Mouse (Mus musculus): ENCODE results near the gene Phrf1. TPM values are rescaled to one million over a fixed set of nuclear protein-coding genes. Genes with fewer than 3 reads are reported as not detected.

Gene Phrf1
- polyA plus RNA-seq, 1 experiment from 2014 or later, result 114 TPM

DNA sequence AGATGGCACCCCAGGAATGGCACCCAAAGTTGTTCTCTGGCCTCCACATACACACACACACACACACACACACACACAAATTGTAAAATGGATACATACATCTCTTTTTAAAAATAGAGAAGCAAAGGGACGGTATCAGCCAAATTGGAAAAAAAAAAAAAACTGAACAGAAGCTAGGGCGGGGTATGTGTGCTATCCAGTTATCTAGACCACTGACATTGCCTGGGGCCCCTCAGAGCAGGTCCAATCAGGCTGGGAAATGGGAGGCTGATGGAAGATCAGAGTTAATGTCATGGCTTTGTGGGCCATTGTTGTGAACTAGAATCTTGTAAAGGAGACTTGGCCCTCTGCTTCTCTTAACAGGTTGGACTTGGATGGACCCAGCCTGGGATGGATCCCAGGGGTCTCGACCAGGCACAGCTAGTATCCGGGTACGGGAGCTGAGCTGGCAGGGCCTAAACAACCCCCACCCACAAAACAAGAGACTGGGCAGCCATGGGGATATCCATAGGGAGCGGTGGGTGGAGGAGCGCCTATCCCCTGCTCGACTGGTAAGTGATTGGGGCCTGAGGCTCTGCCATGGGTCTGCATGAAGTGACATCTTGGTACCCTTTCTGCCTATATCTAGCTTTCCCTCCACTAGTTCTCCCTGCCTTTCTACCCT lies 31.8 kb upstream of the Phrf1 start:
- Histone ChIP-seq H3K36me3 (peaks cover 19% of the 10 kb centered on the region), H3K27me3 (ENCODE audit: low read depth, poor library complexity, severe bottlenecking) (no peaks in the 10 kb centered on the region), H3K4me3 (no peak overlapping the region), H3K4me1 (peaks cover 39% of the 10 kb centered on the region), H3K27ac (replicated peaks) (no peak overlapping the region), H3K9me3 (replicated peaks) (no peaks in the 10 kb centered on the region)
- no peak for DNase-seq (ENCODE audit: low spot score)
- WGBS, result 95% methylated on average over 8 of the region's 8 CpGs

DNA sequence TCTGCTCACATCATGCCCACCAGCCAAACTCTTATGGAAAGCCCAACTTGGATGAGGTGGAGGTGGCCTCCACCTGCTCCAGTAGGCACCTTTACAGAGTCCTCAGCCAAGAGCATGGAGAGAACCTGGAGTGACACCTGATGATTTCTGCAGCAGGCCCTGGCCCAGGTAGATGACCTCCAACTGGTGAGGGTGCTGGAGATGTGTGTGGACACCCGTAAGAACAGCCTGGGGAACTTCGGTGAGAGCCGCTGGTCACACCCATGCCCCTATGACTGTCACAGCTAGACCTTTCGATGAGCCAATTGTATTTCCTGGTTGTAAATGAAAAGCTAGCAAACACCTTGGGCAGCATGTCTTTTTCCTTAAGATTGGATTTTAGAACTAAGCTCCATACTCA lies 30.5 kb upstream of the Phrf1 start:
- Histone ChIP-seq H3K36me3 (peaks cover 11% of the 10 kb centered on the region; the same call in 1 of the 2 replicates), H3K27me3 (ENCODE audit: low read depth, poor library complexity, severe bottlenecking) (no peaks in the 10 kb centered on the region), H3K9me3 (replicated peaks) (no peaks in the 10 kb centered on the region), H3K27ac (replicated peaks) (no peak overlapping the region), H3K4me1 (peaks cover 26% of the 10 kb centered on the region), H3K4me3 (no peak overlapping the region)
- 94% methylated on average over 4 of the region's 4 CpGs for WGBS
- DNase-seq (ENCODE audit: low spot score), result no peak

DNA sequence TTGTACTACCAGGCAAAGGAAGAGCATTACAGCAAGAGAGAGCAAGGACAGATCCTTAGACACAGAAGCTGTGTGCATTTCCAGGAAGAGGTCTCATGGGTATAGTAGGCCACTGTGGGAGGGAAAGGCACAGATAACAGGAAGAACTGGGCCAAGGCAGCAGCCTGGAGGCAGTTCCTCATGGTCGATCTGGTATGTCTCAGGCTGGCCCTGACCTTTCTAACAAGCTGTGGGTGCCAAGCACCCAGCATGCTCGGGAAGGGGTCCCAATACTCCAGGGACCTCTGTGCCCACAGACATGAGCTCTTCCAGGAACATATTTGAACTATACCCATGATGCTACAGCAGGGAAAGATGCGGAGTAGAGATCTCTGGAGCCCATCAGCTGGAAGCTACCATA lies 24.0 kb upstream of the Phrf1 start:
- WGBS, result 81% methylated on average over 3 of the region's 3 CpGs

DNA sequence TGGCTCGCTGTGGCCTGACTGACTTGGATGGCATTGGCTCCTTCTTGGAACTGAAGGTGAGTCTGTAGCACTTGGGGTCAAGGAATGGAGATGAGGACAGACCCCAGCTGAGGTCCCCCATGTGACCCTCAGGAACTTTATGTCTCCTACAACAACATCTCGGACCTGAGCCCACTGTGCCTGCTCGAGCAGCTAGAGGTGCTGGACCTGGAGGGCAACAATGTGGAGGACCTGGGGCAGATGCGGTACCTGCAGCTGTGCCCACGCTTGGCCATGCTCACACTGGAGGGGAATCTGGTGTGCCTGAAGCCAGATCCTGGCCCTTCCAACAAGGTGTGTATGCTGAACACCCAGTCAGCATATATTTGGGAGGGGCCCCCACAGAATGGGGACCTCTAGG lies 23.1 kb upstream of the Phrf1 start:
- WGBS, result 92% methylated on average over 5 of the region's 5 CpGs
- Histone ChIP-seq H3K27me3 (ENCODE audit: low read depth, poor library complexity, severe bottlenecking) (no peaks in the 10 kb centered on the region), H3K36me3 (no peaks in the 10 kb centered on the region), H3K27ac (replicated peaks) (no peak overlapping the region), H3K4me1 (0 out of 2 replicates have a peak, but pooled peaks cover 2% of the 10 kb centered on the region), H3K9me3 (replicated peaks) (no peaks in the 10 kb centered on the region), H3K4me3 (no peak overlapping the region)
- DNase-seq (ENCODE audit: low spot score), result no peak

More for the DNA sequence above, 24.0 kb upstream of the Phrf1 start:
- no peak for DNase-seq (ENCODE audit: low spot score)
- no peaks in the 10 kb centered on the region for H3K9me3 ChIP-seq (replicated peaks)
- H3K27me3 ChIP-seq (ENCODE audit: low read depth, poor library complexity, severe bottlenecking), result no peaks in the 10 kb centered on the region
- 0 out of 2 replicates have a peak, but pooled peaks cover 3% of the 10 kb centered on the region for H3K36me3 ChIP-seq
- H3K27ac ChIP-seq (replicated peaks), result no peak overlapping the region
- no peaks in the 10 kb centered on the region for H3K4me1 ChIP-seq
- no peak overlapping the region for H3K4me3 ChIP-seq

DNA sequence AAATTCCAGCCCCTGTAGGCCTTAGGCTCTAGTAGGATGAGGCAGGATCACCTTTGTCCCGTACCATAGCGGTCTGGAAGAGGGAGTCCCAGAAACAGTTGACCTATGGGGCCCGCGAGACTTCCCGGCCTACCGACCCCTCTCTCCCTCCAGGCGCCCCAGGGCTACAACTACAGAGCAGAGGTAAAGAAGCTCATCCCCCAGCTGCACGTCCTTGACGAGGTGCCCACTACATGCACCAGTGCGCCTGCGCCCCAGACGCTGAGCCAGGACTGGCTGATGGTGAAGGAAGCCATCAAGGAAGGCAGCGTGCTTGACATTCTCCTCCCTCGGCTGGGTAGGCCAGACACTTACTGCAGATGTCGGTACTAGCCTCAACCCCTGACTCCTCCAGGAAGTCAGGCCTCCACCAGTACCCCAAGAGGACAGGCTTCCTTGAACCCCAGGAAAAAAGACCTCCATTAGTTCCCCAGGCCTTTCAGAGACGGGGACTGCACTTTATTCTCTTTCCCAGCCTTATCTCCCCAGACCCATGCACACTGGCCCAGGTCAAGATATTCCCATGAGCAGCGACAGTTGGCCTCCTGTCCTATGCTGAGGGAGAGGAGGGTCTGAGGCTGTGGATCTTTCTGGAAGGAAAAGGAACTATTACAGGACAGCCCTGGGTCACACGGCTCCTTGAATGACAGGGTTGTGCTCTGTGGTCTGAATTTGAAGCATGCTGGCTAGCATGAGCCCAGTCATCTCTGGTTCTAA lies 22.2 kb upstream of the Phrf1 start:
- Histone ChIP-seq H3K4me3 (no peak overlapping the region), H3K27me3 (ENCODE audit: low read depth, poor library complexity, severe bottlenecking) (no peaks in the 10 kb centered on the region), H3K9me3 (replicated peaks) (no peaks in the 10 kb centered on the region), H3K27ac (replicated peaks) (no peak overlapping the region), H3K4me1 (peaks cover 10% of the 10 kb centered on the region; the same call in 1 of the 2 replicates), H3K36me3 (no peaks in the 10 kb centered on the region)
- DNase-seq (ENCODE audit: low spot score), result no peak
- 91% methylated on average over 18 of the region's 18 CpGs for WGBS

GRCm38 (mm10) chr7:141209526-141209925 lies 19.1 kb upstream of the Phrf1 start:
- peaks cover 29% of the 10 kb centered on the region for H3K4me1 ChIP-seq
- WGBS, result 76% methylated on average over 3 of the region's 3 CpGs
- H3K4me3 ChIP-seq, result no peak overlapping the region
- DNase-seq (ENCODE audit: low spot score), result no peak
- H3K9me3 ChIP-seq (replicated peaks), result no peaks in the 10 kb centered on the region
- H3K27me3 ChIP-seq (ENCODE audit: low read depth, poor library complexity, severe bottlenecking), result no peaks in the 10 kb centered on the region
- H3K27ac ChIP-seq (replicated peaks), result peak overlapping the region; percentile 42; the same call in 1 of the 2 replicates
- no peaks in the 10 kb centered on the region for H3K36me3 ChIP-seq

DNA sequence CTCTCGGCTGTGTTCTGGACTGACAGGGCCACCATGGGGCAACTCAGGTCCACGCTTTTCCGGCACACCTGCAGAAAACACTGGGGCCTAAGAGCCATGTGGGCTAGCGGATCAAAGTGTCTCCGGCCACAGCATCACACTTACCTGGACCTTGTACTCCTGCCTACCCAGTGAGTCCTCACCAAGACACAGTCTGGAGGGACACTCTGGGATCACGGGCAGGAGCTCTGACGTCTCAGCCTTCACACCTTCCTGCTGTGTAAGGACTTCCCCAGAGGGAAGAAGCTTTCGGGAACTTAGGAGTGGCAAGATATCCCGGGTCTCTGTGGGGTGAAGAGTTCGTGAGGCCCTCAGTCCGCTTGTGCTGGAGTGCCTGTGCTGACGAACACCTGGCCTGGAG lies 18.4 kb upstream of the Phrf1 start:
- no peak overlapping the region for H3K27ac ChIP-seq (replicated peaks)
- no peaks in the 10 kb centered on the region for H3K27me3 ChIP-seq (ENCODE audit: low read depth, poor library complexity, severe bottlenecking)
- H3K4me3 ChIP-seq, result no peak overlapping the region
- H3K9me3 ChIP-seq (replicated peaks), result no peaks in the 10 kb centered on the region
- H3K36me3 ChIP-seq, result no peaks in the 10 kb centered on the region
- no peak for DNase-seq (ENCODE audit: low spot score)
- 86% methylated on average over 12 of the region's 12 CpGs for WGBS
- peaks cover 35% of the 10 kb centered on the region for H3K4me1 ChIP-seq

DNA sequence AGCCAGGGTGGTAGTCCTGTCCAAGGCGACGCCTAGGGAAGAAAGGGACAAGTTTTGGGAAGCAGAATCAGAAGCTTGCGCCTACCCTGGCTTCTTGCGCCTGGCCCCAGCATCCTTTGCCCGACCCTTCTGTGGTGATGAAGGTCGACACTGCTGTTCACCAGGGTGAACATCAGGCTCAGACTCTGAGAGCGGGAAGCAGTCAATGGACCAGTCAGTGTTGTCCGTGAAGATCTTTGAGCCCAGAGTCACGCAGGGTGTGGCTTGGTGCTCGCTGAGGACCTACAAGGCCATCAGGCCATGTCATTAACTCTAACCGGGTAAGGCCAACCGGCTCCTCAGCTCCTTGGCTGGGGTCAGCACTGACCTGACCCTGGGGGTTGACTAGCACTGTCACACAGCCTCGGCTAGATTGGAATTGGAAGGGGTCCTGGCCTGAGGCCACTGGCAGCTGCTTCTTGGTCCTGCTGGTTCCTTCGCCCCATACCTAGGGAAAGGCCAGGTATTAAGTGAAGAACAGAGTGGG lies 17.9 kb upstream of the Phrf1 start:
- Histone ChIP-seq H3K4me3 (no peak overlapping the region), H3K4me1 (peaks cover 38% of the 10 kb centered on the region), H3K27me3 (ENCODE audit: low read depth, poor library complexity, severe bottlenecking) (no peaks in the 10 kb centered on the region), H3K27ac (replicated peaks) (peak overlapping the region; percentile 5; the same call in 1 of the 2 replicates), H3K9me3 (replicated peaks) (no peaks in the 10 kb centered on the region), H3K36me3 (no peaks in the 10 kb centered on the region)
- 91% methylated on average over 14 of the region's 14 CpGs for WGBS
- no peak for DNase-seq (ENCODE audit: low spot score)

GRCm38 (mm10) chr7:141213133-141213532 lies 15.5 kb upstream of the Phrf1 start:
- peaks cover 13% of the 10 kb centered on the region for H3K36me3 ChIP-seq
- H3K4me1 ChIP-seq, result peaks cover 63% of the 10 kb centered on the region
- WGBS, result 86% methylated on average over 3 of the region's 3 CpGs
- H3K4me3 ChIP-seq, result no peak overlapping the region
- DNase-seq (ENCODE audit: low spot score), result no peak
- H3K27ac ChIP-seq (replicated peaks), result peak overlapping the region; percentile 97; the same call in 1 of the 2 replicates
- H3K9me3 ChIP-seq (replicated peaks), result no peaks in the 10 kb centered on the region
- H3K27me3 ChIP-seq (ENCODE audit: low read depth, poor library complexity, severe bottlenecking), result no peaks in the 10 kb centered on the region

GRCm38 (mm10) chr7:141213605-141214235 lies 14.9 kb upstream of the Phrf1 start, which contains the start of gene Lmntd2:
Lmntd2 (minus strand) TSS chr7:141214080.
- WGBS, result 91% methylated on average over 11 of the region's 11 CpGs
- DNase-seq (ENCODE audit: low spot score), result no peak
- Histone ChIP-seq H3K9me3 (replicated peaks) (no peaks in the 10 kb centered on the region), H3K4me3 (peak within 1 kb of the TSS; percentile 81), H3K4me1 (peaks cover 63% of the 10 kb centered on the region), H3K27ac (replicated peaks) (peak within 1 kb of the TSS; percentile 97), H3K36me3 (peaks cover 19% of the 10 kb centered on the region), H3K27me3 (ENCODE audit: low read depth, poor library complexity, severe bottlenecking) (no peaks in the 10 kb centered on the region)

- DNase-seq (ENCODE audit: low spot score), result no peak
- WGBS, result 79% methylated on average over 3 of the region's 3 CpGs
- peaks cover 63% of the 10 kb centered on the region for H3K4me1 ChIP-seq
Measured at GRCm38 (mm10) chr7:141214310-141214709, 14.3 kb upstream of the Phrf1 start.

GRCm38 (mm10) chr7:141215101-141215879 lies 13.3 kb upstream of the Phrf1 start, which contains the start of gene Rassf7:
Rassf7 (plus strand) TSS chr7:141215860.
- DNase-seq (ENCODE audit: low spot score), result peak; percentile 97

More at GRCm38 (mm10) chr7:141214310-141214709, 14.3 kb upstream of the Phrf1 start:
- Histone ChIP-seq H3K27me3 (ENCODE audit: low read depth, poor library complexity, severe bottlenecking) (no peaks in the 10 kb centered on the region), H3K27ac (replicated peaks) (peak overlapping the region; percentile 97), H3K36me3 (peaks cover 25% of the 10 kb centered on the region), H3K9me3 (replicated peaks) (no peaks in the 10 kb centered on the region), H3K4me3 (peak overlapping the region; percentile 81)

More at GRCm38 (mm10) chr7:141215101-141215879, 13.3 kb upstream of the Phrf1 start, which contains the start of gene Rassf7:
- H3K4me3 ChIP-seq, result peak within 1 kb of the TSS; percentile 81
- peaks cover 34% of the 10 kb centered on the region for H3K36me3 ChIP-seq
- H3K9me3 ChIP-seq (replicated peaks), result no peaks in the 10 kb centered on the region
- H3K4me1 ChIP-seq, result peaks cover 73% of the 10 kb centered on the region
- H3K27me3 ChIP-seq (ENCODE audit: low read depth, poor library complexity, severe bottlenecking), result no peaks in the 10 kb centered on the region
- peak within 1 kb of the TSS; percentile 97 for H3K27ac ChIP-seq (replicated peaks)
- WGBS, result under 1% methylated on average over 41 of the region's 41 CpGs
